Comparison of ENCODE assay signal across 24 mouse cellular contexts in the genomic region with DNA sequence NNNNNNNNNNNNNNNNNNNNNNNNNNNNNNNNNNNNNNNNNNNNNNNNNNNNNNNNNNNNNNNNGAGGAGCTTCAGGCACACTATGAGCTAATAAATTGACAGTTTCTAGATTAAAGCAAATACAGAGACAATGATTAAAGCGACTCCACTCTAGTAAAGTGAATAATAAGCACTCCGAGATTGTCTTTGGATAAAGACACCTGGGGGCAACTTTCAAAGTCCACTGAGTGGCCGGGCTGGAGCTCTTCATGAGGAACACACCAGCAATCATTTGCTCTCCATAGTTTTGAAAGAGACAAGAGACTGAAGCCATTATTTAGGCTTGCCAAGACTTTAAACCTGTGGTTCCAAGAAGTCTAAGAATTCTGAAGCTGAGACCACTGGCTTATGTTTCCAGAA.
A peak's percentile ranks its signal among the peaks of the same experiment; 100 is the strongest.
DNase-seq lines count a peak whose midpoint lies in the region; ATAC-seq lines count a peak whose summit lies in the region.
"Had no signal": no experiment of that assay in that cellular context is flagged by ENCODE, and none has a peak within 500 bp of the region (broad histone marks: within the 10 kb centered on the region; RNA-seq: fewer than 3 reads in every experiment).

No protein-coding gene starts in this region.

- no peaks in the 10 kb centered on the region for H3K4me1 ChIP-seq in kidney, embryonic 14.5 days (ENCODE audit: control insufficient read depth, insufficient read depth, low read length)

- H3K36me3 ChIP-seq in kidney, embryonic 14.5 days (ENCODE audit: control insufficient read depth, insufficient read depth, low read length) = no peaks in the 10 kb centered on the region
- H3K36me3 ChIP-seq: embryonic facial prominence, embryonic 10.5 days; embryonic facial prominence, embryonic 12.5 days; forebrain, embryonic 15.5 days; G1E had no signal

- H3K9me3 ChIP-seq in kidney, embryonic 14.5 days (ENCODE audit: control insufficient read depth, low read length) = no peaks in the 10 kb centered on the region
- H3K9me3 ChIP-seq: embryonic facial prominence, embryonic 10.5 days; embryonic facial prominence, embryonic 12.5 days; forebrain, embryonic 13.5 days; forebrain, embryonic 15.5 days; G1E had no signal

- no peak overlapping the region for H3K27ac ChIP-seq in kidney, embryonic 14.5 days (ENCODE audit: low read depth, low read length)
- H3K27ac ChIP-seq: embryonic facial prominence, embryonic 10.5 days; embryonic facial prominence, embryonic 12.5 days; forebrain, embryonic 13.5 days; forebrain, embryonic 15.5 days had no signal

- no peak overlapping the region for H3K9ac ChIP-seq in kidney, embryonic 14.5 days (ENCODE audit: low read depth, low read length)
- H3K9ac ChIP-seq: embryonic facial prominence, embryonic 12.5 days; forebrain, embryonic 13.5 days; forebrain, embryonic 15.5 days had no signal

- no peak for ATAC-seq in kidney, embryonic 14.5 days (ENCODE audit: low FRiP score, low TSS enrichment)
- ATAC-seq: activated CD4-positive, CD25-positive, alpha-beta regulatory T cell, adult 4 months; CD4-positive, CD25-positive, alpha-beta regulatory T cell, adult 4 months; forebrain, embryonic 13.5 days; forebrain, embryonic 15.5 days; Patski had no signal

- no peak overlapping the region for H3K4me2 ChIP-seq in kidney, embryonic 14.5 days (replicated peaks; ENCODE audit: low read depth, low read length)
- H3K4me2 ChIP-seq: embryonic facial prominence, embryonic 12.5 days; forebrain, embryonic 13.5 days; forebrain, embryonic 15.5 days had no signal

- no peaks in the 10 kb centered on the region for H3K27me3 ChIP-seq in kidney, embryonic 14.5 days (ENCODE audit: control insufficient read depth, insufficient read depth, low read length)
- H3K27me3 ChIP-seq: CH12.LX; embryonic facial prominence, embryonic 12.5 days; forebrain, embryonic 13.5 days; forebrain, embryonic 15.5 days; Patski had no signal

- DNase-seq in kidney, adult 11 months = peak; percentile 19
- DNase-seq in kidney, adult 18-20 months = no peak
- DNase-seq in kidney, adult 9 months = peak; percentile 65
- peak; percentile 8 for DNase-seq in kidney, postnatal 14 days
- no peak for DNase-seq in kidney, postnatal 10 days
- DNase-seq: adrenal gland, adult 8-10 months; adrenal gland, postnatal 14 days; adrenal gland, postnatal 36 days; B cell, adult 2 months; cerebellum, adult 11-12 months; cerebellum, adult 2 months; cerebellum, adult 9-10 months; cerebellum, postnatal 10 days; cerebellum, postnatal 25 days had no signal

- WGBS in kidney, embryonic 14.5 days = 73% methylated on average over 3 of the region's 3 CpGs

- no peak overlapping the region for H3K4me3 ChIP-seq in kidney, embryonic 14.5 days (ENCODE audit: low read length)
- H3K4me3 ChIP-seq: embryonic facial prominence, embryonic 10.5 days; embryonic facial prominence, embryonic 12.5 days; forebrain, embryonic 13.5 days; forebrain, embryonic 15.5 days had no signal

Comparison
In these comparisons a context has a peak if more than half of its experiments do, and no peak if none do; other contexts are left out.
1. DNase-seq: peak in kidney, adult 11 months (single experiment), kidney, adult 9 months (single experiment) and kidney, postnatal 14 days (single experiment); none in kidney, adult 18-20 months (single experiment) and kidney, postnatal 10 days (single experiment).